Mouse (Mus musculus) erythroblast, adult 5-6 weeks (primary cell): ENCODE data around the gene Arhgap23. TPM values are rescaled to one million over a fixed set of nuclear protein-coding genes. Genes with fewer than 3 reads are reported as not detected.

Experiments used
- ATAC-seq: replicated peaks from 2 replicates; pipeline ENCODE4 v1.8.0; 2016; ENCODE audit warnings: moderate number of reproducible peaks, mild to moderate bottlenecking, moderate TSS enrichment, inconsistent platforms; ENCODE audit not compliant: poor library complexity, low FRiP score, severe bottlenecking
- total RNA-seq, 2 experiments: library from RNA; stranded (forward) in 1 of 2; stranded (reverse) in 1 of 2; fragments of 150-400 nt in 1 of 2; fragments of 200-764, 138-1000 nt in 1 of 2; gene quantifications; 2 replicates each; pipeline versions ENCODE4 v1.2.3 to v1.2.4; 2015 to 2017; ENCODE audit warnings: low replicate concordance in 2 of 2

Arhgap23 gene
- total RNA-seq, 2 experiments from 2014 or later, result 21.9 to 25.6 TPM

GRCm38 (mm10) chr11:97450305-97450922 lies 35.1 kb downstream of the Arhgap23 start:
- ATAC-seq, result no peak

DNA sequence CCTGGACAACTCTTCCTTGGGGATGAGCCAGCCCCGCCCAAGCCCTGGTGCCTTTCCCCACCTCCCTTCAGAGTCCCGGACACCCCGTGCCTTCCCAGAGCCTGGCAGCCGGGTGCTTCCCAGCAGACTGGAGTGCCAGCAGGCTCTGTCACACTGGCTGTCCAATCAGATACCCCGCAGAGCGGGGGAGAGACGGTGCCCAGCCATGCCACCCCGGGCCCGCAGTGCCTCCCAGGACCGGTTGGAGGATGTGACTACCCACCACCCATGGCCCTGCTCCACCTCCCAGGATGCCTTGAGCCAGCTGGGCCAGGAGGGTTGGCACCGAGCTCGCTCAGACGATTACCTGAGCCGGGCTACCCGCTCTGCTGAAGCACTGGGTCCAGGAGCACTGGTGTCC lies 36.3 kb downstream of the Arhgap23 start:
- ATAC-seq, result no peak

GRCm38 (mm10) chr11:97457120-97457519 lies 41.8 kb downstream of the Arhgap23 start:
- no peak for ATAC-seq

DNA sequence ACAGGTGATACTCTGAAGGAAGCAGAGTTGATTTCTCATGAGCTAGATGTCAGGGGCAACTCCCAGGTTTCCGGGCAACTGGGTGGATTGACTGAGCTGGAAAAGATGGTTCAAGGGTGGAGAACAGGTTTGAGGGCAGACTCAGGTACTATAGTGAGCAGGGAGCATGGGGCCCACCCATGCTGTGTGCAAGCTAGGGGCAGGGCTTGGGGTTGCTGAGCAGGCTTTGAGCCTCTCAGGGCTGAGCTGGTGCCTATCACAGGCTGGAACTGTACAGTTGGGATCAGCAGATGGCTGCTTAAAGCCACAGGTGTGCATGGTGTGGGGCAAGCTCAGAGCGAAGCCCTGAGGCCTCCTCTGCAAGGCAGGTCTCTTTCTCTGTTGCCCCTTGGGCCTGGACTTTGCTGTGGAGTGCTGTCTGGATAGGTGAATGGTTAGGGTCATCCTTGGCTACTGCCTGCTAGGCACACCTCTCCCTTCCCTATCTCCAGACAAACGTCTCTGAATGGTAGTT lies 46.0 kb downstream of the Arhgap23 start:
- no peak for ATAC-seq

DNA sequence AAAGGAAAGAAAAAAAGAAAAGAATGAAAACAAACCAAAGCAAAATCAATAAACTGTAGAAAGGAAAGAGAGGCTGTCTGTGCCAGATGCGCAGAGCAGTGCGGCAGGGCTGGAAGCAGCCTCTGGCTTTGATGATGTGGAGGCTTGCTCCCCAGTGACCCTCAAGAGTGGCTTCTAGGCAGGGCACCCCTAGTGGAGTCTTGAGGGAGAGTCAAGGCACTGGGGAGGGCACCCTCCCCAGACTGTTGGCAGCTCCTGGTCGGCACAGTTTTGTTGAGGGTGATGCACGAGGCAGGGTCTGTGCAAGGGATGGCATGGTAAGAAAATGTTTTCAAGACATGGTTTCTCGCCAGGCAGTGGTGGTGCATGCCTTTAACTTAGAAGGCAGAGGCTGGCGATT lies 47.2 kb downstream of the Arhgap23 start:
- ATAC-seq, result no peak

DNA sequence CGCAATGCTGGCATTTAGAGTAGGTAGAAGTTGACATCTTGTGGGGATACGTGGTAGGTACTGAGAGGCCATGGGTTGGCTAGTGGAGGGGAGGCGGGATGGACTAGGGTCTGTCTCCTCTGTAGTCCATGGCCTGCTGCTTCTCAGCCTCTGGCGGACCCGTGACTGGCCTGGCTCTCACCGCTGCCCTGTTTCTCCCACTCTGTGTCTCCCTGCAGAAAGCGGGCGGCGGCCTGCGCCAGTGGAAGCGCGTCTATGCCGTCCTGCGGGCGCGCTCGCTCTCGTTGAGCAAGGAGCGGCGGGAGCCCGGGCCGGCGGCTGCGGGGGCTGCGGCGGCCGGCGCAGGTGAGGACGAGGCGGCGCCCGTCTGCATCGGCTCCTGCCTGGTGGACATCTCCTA lies 47.8 kb downstream of the Arhgap23 start:
- no peak for ATAC-seq

DNA sequence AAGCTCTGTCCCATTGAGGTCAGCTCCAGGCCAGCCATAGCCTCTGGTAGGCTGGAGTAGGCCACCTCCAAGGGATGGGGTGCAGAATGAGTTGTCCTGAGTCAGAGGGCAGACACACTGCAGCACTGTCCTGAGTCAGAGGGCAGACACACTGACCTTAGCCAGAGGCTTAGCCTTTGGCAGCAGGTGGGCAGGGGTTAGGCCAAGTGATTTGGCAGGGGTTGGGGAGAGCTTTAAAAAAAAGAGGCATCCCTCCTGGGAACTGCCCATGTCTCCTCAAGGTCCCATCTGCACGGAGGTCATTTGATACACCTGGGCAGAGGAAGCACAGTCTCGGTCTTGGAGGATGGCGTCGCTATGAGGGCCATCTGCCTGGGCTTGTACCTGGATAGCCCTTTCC lies 48.7 kb downstream of the Arhgap23 start:
- no peak for ATAC-seq

DNA sequence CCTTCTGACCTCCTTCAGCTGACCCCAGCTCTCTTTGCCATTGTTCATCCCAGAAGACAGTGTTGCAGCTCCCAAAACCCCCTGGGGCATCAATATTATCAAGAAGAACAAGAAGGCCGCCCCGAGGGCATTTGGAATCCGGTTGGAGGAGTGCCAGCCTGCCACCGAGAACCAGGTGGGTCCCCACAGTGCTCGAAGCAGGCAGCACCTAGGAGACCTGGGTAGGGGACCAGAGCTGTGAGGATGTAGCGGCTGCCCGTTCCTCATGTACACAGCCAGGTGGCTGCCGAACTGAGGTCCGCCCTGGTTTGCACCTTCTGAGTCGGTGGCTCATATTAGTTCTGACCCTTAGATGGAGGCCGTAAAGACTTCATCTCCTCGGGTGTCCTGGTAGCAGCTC lies 50.6 kb downstream of the Arhgap23 start:
- ATAC-seq, result no peak

- no peak for ATAC-seq
These were observed 51.3 kb downstream of the Arhgap23 start for GRCm38 (mm10) chr11:97466444-97467160.

DNA sequence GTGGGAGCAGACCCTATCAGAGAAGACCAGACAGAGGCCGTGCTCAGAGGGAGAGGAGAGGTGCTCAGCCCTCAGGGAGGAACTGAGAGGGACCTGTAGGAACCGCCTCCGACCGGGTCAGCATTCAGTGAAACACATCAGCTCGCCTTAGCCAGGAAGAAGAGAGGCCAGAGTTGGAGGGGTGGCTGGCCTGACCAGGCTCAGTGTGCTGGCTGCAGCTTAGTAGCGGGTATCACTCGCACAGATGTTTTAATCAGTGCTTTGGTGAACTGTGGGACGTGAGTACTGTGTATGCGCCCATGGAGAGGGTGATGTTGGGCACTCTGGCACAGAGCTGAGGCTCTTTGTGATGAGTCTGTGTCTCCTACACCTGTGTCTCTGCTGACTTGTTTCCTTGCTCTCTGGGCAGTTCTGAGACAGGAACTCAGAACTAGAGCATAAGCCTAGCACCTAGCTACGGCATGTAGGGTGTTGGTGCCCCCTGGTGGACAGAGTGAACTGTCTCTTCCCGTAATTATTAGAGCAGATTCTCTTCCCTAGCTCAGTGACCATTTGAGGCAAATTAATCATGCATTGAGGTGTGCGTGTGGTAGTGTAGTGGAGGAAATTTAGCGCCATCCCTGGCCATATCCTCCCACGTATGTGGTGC lies 53.4 kb downstream of the Arhgap23 start:
- ATAC-seq, result peak; percentile 79

DNA sequence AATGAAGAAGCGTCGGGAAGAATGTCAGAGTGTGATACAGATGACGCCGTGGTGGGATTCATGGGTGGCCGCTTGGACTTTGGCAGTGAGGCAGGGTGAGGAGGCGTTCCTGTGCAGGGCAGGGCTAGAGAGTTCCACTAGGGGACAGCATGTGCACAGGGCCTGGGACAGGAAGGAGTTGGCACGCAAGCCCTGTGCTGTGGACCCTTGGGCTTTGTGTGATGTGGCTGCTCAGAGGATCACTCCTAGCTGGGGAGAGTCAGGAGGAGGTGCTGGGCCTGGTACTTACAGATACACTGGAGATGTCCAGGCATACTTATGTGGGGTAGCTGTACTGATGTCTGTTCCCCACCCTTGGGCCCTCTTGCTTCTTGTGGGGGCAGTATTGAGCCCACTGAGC lies 54.5 kb downstream of the Arhgap23 start:
- ATAC-seq, result no peak

DNA sequence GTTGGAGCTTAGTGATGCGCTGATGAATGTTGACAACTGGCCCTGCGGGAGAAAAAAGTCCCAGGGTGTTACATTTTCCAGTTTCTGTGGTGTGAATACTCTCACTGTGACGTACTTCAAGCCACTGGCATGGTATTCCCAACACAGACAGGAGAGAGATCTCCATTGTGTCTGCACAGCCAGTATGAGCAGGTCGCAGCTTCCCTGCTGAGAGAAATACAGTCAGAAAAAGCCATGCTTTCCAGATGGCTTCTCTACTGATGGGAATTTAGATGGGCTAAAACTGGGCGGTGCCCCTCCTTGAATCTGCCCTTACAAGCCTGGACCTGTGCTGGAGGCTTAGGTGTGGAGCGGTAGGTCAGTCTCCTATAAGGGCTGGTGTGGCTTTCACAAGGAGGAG lies 55.9 kb downstream of the Arhgap23 start:
- no peak for ATAC-seq

DNA sequence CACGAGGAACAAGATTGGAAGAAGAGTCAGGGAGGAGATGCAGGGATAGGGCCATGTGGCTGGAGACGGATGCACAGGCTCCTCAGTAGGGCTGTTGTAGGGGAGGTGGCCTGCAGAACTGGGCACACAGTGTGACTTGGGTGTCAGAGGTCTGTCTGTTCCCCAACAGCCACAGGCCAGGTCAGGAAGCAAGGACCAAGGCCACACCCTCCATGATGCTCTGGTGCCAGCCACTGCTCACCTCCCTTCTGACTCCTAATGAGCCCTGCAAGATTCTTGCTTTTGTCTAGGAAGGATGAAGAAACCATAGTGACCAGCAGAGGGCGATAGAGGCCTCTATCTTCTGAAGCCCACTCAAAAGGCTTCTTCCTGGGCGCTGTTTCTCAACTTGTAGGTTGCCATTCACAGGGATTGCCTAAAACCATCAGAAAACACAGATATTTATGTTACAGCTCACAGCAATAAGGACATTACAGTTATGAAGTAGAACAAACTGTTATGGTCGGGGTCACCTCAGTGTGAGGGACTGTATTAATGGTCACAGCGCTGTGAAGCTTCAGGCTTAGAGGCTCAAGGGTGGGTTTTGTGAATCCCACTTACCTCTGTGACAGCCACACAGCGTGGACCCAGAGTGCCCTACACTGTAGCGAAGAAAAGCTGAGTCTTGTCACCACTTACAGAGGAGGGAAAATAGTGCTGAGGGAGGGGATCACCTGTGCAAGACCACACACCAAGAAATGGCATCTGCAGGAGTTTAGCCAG lies 61.2 kb downstream of the Arhgap23 start:
- peak; percentile 62 for ATAC-seq

DNA sequence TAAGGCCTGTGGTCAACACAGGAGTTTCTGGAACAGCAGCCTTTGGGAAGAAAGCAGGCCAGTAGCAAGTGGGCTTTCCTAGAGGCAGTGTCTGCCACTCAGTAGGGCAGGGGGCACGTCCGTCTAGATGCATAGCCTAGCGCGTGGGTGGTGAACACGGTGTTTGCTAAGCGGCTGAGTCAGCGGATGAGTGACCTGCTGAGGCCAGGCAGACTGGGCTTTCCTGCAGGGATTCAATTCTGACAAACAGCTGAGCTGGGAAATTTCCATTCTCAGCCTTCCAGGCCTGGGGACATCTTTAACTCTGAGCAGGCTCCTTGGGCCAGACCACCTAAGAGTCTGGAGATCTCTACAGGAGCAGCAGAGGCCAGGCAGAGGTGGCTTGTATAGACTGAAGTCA lies 62.1 kb downstream of the Arhgap23 start:
- no peak for ATAC-seq

DNA sequence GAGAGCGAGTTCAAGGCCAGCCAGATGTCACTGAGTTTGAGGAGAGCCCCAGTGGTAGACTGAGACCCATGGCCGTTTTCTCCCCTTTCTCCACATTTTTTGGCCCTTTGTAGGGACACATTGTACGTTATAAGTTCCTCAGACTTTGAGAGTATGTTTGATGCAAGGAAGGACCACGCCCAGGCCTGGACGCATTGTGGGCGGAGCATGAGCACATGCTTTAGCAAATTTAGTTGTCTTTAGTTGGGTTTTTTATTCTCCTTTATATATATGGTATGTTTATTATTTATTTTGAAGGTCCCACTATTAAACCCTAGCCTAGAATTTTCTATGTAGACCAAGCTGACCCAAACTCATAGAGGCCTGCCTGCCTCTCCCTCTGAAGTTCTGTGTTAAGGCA lies 63.0 kb downstream of the Arhgap23 start:
- ATAC-seq, result no peak

DNA sequence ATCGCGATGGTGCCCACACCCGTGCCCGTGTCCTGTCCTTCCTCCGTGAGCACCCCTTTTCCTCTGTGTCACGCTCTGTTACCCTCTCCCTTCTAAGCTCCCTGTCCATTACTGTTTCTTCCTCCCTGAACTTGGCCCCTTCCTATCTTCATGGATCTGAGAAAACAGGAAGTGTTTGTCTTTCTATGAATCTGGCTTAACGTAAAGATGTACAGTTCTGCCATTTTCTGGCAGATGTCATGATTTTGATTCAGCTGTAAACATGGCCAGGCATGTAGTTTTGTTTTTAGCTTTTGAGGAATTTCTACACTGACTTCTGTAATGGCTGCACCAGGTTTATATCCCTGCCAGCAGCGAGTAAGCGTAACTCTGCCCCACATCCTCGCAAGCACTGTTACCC lies 63.8 kb downstream of the Arhgap23 start:
- no peak for ATAC-seq

- ATAC-seq, result no peak
These were observed 64.5 kb downstream of the Arhgap23 start for GRCm38 (mm10) chr11:97479824-97480223.

DNA sequence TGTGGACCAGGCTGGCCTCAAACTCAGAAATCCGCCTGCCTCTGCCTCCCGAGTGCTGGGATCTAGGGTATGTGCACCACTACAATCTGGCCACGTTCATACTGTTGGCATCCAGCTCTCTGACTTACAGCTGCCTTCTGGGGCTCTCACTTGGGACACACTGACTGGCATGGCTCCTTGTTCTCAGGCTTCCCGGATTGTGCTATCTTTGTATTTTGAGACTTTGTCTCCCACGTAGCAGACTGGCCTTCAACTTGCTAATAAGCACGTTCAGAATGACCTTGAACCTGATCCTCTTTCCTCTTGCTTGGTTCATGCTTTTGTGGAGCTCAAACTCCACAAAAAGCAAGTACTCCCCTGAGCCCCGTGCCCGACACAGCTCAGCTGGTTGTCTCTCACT lies 70.3 kb downstream of the Arhgap23 start:
- no peak for ATAC-seq

GRCm38 (mm10) chr11:97487656-97488055 lies 72.3 kb downstream of the Arhgap23 start:
- no peak for ATAC-seq

- peak; percentile 62 for ATAC-seq
These were observed 74.4 kb downstream of the Arhgap23 start for GRCm38 (mm10) chr11:97489589-97490324.
